Mouse (Mus musculus): ENCODE measurements around the gene Scaf4. TPM values are rescaled to one million over a fixed set of nuclear protein-coding genes. Genes with fewer than 3 reads are reported as not detected.
"Not testable (repeated sequence)": the region's sequence is repeated elsewhere in the genome, so short reads cannot be mapped to it uniquely, and the experiment has no call there.

The Scaf4 gene
- polyA plus RNA-seq, 1 experiment = 110 TPM

- no peak overlapping the region for H3K4me3 ChIP-seq (ENCODE audit: control insufficient read depth, insufficient read depth, low read length)
- no peaks in the 10 kb centered on the region for H3K36me3 ChIP-seq (ENCODE audit: control insufficient read depth, insufficient read depth, low read length)
- H3K4me1 ChIP-seq (replicated peaks; ENCODE audit: control insufficient read depth, insufficient read depth, low read length) = peaks cover 8% of the 10 kb centered on the region
- WGBS = 86% methylated on average over 4 of the region's 4 CpGs
- H3K27me3 ChIP-seq (ENCODE audit: control insufficient read depth, insufficient read depth, low read length) = no peaks in the 10 kb centered on the region
- H3K27ac ChIP-seq (ENCODE audit: control insufficient read depth, insufficient read depth, low read length) = no peak overlapping the region
- TF ChIP-seq POLR2A (IDR thresholded peaks at IDR 0.05; ENCODE audit: control insufficient read depth, extremely low read depth, insufficient read depth, low read length, poor library complexity) (no peak), CTCF (IDR thresholded peaks at IDR 0.05; ENCODE audit: borderline replicate concordance, control insufficient read depth, extremely low read depth, insufficient read depth, low read length, poor library complexity) (no peak)
- no peak for DNase-seq
Measured at GRCm38 (mm10) chr16:90217926-90218325, 66.4 kb downstream of the Scaf4 start.

DNA sequence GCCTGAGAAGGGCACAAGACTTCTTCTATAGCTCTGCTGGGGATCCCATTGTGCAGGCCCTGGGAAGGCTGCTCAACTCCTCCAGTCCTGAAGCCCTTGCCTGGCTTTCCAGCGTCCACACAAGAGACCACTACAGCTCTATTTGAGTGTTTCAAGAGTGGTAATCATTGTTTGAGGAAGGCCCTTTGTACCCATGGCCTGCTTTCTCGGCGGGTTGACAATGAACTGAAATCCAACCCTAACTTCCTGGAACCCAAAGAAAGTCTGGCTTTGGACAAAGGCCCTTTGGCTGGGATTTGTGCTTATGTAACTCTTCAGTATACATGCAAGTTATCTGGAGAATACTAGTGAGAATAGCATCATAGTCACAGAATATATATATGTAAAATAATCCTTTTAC, 66.9 kb downstream of the Scaf4 start:
- H3K27me3 ChIP-seq (ENCODE audit: control insufficient read depth, insufficient read depth, low read length) = no peaks in the 10 kb centered on the region
- TF ChIP-seq CTCF (IDR thresholded peaks at IDR 0.05; ENCODE audit: borderline replicate concordance, control insufficient read depth, extremely low read depth, insufficient read depth, low read length, poor library complexity) = no peak
- no peak for TF ChIP-seq POLR2A (IDR thresholded peaks at IDR 0.05; ENCODE audit: control insufficient read depth, extremely low read depth, insufficient read depth, low read length, poor library complexity)
- no peaks in the 10 kb centered on the region for H3K36me3 ChIP-seq (ENCODE audit: control insufficient read depth, insufficient read depth, low read length)
- DNase-seq = no peak
- H3K4me1 ChIP-seq (replicated peaks; ENCODE audit: control insufficient read depth, insufficient read depth, low read length) = peaks cover 8% of the 10 kb centered on the region
- no peak overlapping the region for H3K27ac ChIP-seq (ENCODE audit: control insufficient read depth, insufficient read depth, low read length)
- 86% methylated on average over 3 of the region's 3 CpGs for WGBS
- no peak overlapping the region for H3K4me3 ChIP-seq (ENCODE audit: control insufficient read depth, insufficient read depth, low read length)

DNA sequence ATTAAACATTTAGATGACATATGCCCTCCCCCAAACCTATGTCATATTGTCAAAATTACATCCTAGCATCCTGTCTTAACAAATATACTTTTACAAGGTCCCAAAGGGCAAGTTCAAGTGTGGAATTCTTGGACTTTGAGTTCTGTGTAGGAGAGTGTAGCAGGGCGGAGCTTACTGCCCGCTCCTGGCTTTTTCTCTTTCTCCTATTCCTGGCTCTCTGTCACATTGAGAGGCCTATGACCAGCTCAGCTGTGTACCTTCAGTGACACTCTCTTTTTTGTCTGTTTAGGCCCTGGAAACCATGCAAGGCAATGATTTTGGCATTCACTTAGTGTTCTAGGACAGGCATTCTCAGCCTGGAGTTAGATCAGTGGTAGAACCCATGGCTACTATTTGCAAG, 67.9 kb downstream of the Scaf4 start:
- no peak overlapping the region for H3K27ac ChIP-seq (ENCODE audit: control insufficient read depth, insufficient read depth, low read length)
- H3K27me3 ChIP-seq (ENCODE audit: control insufficient read depth, insufficient read depth, low read length) = no peaks in the 10 kb centered on the region
- H3K4me3 ChIP-seq (ENCODE audit: control insufficient read depth, insufficient read depth, low read length) = no peak overlapping the region
- 0 out of 2 replicates have a peak, but pooled peaks cover 3% of the 10 kb centered on the region for H3K4me1 ChIP-seq (replicated peaks; ENCODE audit: control insufficient read depth, insufficient read depth, low read length)
- DNase-seq = no peak
- WGBS = 100% methylated on average over 2 of the region's 2 CpGs
- TF ChIP-seq POLR2A (IDR thresholded peaks at IDR 0.05; ENCODE audit: control insufficient read depth, extremely low read depth, insufficient read depth, low read length, poor library complexity) (no peak), CTCF (IDR thresholded peaks at IDR 0.05; ENCODE audit: borderline replicate concordance, control insufficient read depth, extremely low read depth, insufficient read depth, low read length, poor library complexity) (no peak)
- no peaks in the 10 kb centered on the region for H3K36me3 ChIP-seq (ENCODE audit: control insufficient read depth, insufficient read depth, low read length)

- not testable (repeated sequence) for H3K36me3 ChIP-seq (ENCODE audit: control insufficient read depth, insufficient read depth, low read length); H3K4me3 ChIP-seq (ENCODE audit: control insufficient read depth, insufficient read depth, low read length); DNase-seq; H3K27ac ChIP-seq (ENCODE audit: control insufficient read depth, insufficient read depth, low read length); H3K27me3 ChIP-seq (ENCODE audit: control insufficient read depth, insufficient read depth, low read length); H3K4me1 ChIP-seq (replicated peaks; ENCODE audit: control insufficient read depth, insufficient read depth, low read length)
- 93% methylated on average over 5 of the region's 5 CpGs for whole genome bisulfite sequencing
Measured at GRCm38 (mm10) chr16:90215879-90216278, 68.4 kb downstream of the Scaf4 start.

DNA sequence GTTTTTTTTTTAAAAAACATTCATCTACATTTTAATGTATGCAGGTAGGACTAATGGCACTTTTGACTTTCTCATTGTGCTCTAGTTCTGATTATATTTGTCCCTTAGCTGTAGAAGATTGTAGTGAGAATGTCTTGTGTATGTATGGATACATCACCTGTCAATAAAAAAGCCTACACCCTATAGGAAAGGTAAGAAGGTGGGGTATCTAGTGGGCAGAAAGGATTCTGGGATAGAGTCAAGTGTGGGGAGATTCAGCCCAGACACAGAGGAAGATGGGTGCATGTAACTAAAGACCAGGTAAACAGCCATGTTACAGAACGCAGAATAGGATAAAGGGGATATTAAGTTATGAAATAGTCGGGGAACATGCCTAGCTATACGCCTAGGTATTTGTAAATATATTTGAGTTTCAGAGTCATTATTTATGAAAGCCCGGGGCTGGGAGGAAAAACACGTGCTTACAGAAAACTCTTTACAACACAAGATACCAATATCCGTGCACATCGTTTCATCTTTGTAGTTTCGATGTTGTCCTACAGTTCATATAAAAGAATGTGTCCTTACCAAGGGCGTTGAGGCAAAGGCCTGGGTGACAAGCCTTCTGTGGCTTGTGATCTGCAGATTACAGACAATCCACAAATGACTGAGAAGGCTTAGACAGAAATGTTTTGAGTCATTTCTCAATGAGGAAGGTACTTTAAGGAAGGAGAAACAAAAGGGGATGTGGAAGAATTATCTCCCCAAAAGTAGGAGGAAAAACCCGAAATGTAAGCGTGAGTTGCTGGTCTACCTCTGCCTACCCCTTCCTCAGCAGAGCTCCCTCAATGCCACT, 69.4 kb downstream of the Scaf4 start:
- WGBS = 89% methylated on average over 11 of the region's 11 CpGs

GRCm38 (mm10) chr16:90213477-90214339, 70.6 kb downstream of the Scaf4 start:
- Histone ChIP-seq H3K4me1 (replicated peaks; ENCODE audit: control insufficient read depth, insufficient read depth, low read length) (no peaks in the 10 kb centered on the region), H3K36me3 (ENCODE audit: control insufficient read depth, insufficient read depth, low read length) (no peaks in the 10 kb centered on the region), H3K27ac (ENCODE audit: control insufficient read depth, insufficient read depth, low read length) (no peak overlapping the region), H3K4me3 (ENCODE audit: control insufficient read depth, insufficient read depth, low read length) (no peak overlapping the region), H3K27me3 (ENCODE audit: control insufficient read depth, insufficient read depth, low read length) (no peaks in the 10 kb centered on the region)
- no peak for TF ChIP-seq POLR2A (IDR thresholded peaks at IDR 0.05; ENCODE audit: control insufficient read depth, extremely low read depth, insufficient read depth, low read length, poor library complexity)
- no peak for TF ChIP-seq CTCF (IDR thresholded peaks at IDR 0.05; ENCODE audit: borderline replicate concordance, control insufficient read depth, extremely low read depth, insufficient read depth, low read length, poor library complexity)
- WGBS = 91% methylated on average over 12 of the region's 12 CpGs
- no peak for DNase-seq

More for the DNA sequence above, 69.4 kb downstream of the Scaf4 start:
- no peaks in the 10 kb centered on the region for H3K4me1 ChIP-seq (replicated peaks; ENCODE audit: control insufficient read depth, insufficient read depth, low read length)
- no peaks in the 10 kb centered on the region for H3K36me3 ChIP-seq (ENCODE audit: control insufficient read depth, insufficient read depth, low read length)
- H3K27ac ChIP-seq (ENCODE audit: control insufficient read depth, insufficient read depth, low read length) = no peak overlapping the region
- no peaks in the 10 kb centered on the region for H3K27me3 ChIP-seq (ENCODE audit: control insufficient read depth, insufficient read depth, low read length)
- no peak overlapping the region for H3K4me3 ChIP-seq (ENCODE audit: control insufficient read depth, insufficient read depth, low read length)
- TF ChIP-seq POLR2A (IDR thresholded peaks at IDR 0.05; ENCODE audit: control insufficient read depth, extremely low read depth, insufficient read depth, low read length, poor library complexity) (no peak), CTCF (IDR thresholded peaks at IDR 0.05; ENCODE audit: borderline replicate concordance, control insufficient read depth, extremely low read depth, insufficient read depth, low read length, poor library complexity) (no peak)
- DNase-seq = no peak
